Mouse (Mus musculus): ENCODE results near the gene Cfap100.

The Cfap100 gene

DNA sequence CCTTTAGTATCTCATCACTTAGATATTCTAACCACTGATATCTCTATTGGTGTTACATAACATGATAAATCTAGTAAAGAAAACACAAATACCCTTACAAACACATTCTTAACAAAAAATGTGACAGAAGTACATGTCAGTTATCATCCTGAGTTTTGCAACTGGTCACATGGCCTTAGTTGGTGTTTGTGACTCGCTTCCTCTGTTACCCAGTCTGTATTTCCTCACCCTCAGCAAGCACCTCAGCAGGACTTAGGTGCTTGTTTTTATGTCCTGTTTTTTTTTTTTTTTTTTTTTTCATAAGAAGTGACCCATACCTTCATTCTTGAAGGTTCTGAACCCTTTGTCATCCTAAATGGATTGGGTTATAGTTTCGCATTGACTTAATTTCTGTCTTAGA is 50.9 kb downstream of the Cfap100 start:
- no peak for DNase-seq (ENCODE audit: low spot score)

DNA sequence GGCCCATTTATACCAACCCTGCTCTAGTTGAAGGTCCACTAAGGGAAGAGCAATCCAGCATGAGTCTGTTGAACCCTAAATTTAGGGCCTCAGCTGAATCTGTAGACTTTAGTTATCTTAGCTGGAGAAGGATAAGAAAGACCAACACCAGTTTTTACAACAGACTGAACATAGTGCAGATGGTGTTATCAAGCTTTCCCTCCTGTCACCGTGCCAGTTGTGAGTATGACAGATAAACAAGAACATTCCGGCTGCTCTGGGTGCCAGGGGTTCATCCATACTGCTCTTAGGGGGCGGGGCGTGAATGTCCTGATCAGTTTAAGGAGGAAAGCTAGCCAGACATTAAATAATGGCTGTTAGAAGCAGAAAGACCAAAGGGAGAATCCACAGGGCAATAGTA is 54.0 kb downstream of the Cfap100 start:
- DNase-seq (ENCODE audit: low spot score): no peak

DNA sequence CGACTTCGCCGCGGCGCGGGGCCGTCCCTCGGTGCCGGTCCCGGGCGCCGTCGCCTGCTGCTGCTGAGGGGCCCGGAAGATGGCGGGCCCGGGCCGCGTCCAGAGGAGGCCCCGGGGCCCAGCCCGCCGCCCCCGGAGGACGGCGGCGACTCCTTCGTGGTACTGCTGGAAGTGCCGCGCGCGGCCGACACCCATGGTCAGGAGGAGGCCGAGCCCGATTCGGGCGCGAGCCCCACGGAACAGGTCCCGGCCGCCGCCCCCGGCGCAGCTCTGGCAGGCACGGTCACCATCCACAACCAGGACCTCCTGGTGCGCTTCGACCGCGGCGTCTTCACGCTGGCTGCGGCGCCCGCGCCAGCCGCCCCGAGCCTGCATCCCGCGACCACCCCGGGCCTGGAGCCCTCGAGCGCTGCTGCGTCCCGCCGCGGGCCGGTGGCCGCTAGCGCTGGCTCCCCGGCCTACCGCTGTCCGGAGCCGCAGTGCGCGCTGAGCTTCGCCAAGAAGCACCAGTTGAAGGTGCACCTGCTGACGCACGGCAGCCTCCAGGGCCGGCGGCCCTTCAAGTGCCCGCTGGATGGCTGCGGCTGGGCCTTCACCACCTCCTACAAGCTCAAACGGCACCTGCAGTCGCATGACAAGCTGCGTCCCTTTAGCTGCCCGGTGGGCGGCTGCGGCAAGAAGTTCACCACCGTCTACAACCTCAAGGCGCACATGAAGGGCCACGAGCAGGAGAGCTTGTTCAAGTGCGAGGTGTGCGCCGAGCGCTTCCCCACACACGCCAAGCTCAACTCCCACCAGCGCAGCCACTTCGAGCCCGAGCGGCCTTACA is 58.7 kb downstream of the Cfap100 start:
- DNase-seq (ENCODE audit: low spot score): peak; percentile 38

DNA sequence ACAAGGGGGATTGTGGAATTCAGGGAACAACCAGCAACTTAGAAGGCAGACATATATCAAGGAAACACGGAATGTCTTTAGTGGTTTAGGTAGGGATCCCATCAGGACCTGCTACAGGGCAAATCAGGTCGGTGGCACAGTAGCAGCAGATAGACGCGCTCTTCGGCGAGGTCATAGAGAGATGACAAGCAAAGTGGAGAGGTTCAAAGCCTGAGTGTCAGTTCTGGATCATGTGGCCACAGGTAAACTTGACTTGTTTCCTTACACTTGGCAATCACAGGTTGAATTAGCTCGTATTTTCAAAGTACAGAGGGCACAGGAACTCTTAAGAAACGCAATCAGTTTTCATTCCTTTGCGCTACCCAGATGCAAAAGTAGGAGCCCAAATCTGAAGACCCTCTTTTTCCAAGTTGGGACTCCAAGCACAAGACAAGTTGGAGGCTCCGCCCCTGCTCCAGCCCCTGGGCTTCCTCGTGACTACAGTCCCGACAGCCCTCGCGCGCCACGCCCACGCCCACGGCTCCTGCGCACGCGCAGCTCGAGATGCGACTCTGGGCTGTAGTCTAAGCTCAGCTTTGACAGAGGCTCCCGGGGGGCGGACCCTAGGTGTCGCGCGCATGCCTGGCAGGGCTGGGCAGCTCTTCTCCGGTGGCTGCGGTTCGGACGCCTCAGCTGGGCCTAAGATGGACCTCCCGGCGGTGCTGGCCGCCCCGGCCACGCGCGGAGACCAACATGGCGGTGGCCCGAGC is 59.4 kb downstream of the Cfap100 start, which contains the start of gene Zxdc:
Gene Zxdc, plus strand, starts transcription at position 517 of the 749 bp plus-strand sequence.
- peak; percentile 99 for DNase-seq (ENCODE audit: low spot score)

DNA sequence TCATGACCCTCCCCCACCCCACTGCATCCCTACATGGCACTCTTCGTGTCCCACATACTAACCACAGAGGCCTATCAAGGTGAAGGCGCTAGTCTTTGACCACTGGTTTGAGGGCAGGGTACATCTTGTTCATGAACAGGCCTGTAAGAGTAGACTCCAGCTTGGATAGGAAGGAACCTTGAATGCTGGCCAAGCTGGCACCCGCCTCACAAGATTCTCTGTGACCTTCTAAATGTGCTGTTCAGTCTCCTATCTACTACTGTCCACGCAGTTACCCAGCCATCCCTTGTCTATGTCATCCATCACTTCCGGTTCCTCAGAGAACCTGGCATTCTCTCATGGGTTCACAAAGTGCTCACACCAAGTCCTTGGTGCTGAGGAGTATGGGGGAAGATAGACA is 65.3 kb downstream of the Cfap100 start:
- no peak for DNase-seq (ENCODE audit: low spot score)

DNA sequence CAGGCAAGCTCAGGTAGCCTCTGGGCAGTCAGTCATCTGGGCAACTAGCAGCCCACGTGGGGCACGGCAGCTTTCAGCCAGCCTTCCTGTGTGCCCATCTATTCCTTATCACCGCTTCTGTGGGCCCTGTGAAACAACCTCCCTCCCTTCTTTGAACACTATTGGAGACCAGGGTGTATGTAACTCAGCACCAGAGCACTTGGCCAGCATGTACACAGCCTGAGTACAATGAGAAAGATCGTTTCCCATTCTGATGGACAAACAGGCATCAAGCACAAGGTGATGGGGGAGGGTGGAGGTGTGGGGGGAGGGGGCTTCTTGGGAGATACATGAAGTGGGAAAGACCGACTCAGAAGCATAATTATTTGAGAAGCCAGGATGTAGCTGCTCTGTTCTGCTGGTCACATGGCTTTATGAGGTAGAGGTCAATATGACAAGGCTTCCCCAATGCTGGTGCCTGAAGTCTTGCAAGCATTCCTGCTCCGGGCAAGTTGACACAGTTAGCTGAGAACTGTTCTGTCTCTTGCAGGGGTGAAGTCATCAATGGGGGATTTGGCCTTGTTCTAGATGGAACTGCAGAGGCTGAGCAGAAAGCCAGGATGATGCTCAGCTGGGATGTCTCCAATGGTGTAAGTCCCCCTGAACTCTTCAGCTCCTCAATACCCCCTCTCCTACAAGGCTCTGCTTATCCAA is 67.5 kb downstream of the Cfap100 start:
- DNase-seq (ENCODE audit: low spot score): no peak

DNA sequence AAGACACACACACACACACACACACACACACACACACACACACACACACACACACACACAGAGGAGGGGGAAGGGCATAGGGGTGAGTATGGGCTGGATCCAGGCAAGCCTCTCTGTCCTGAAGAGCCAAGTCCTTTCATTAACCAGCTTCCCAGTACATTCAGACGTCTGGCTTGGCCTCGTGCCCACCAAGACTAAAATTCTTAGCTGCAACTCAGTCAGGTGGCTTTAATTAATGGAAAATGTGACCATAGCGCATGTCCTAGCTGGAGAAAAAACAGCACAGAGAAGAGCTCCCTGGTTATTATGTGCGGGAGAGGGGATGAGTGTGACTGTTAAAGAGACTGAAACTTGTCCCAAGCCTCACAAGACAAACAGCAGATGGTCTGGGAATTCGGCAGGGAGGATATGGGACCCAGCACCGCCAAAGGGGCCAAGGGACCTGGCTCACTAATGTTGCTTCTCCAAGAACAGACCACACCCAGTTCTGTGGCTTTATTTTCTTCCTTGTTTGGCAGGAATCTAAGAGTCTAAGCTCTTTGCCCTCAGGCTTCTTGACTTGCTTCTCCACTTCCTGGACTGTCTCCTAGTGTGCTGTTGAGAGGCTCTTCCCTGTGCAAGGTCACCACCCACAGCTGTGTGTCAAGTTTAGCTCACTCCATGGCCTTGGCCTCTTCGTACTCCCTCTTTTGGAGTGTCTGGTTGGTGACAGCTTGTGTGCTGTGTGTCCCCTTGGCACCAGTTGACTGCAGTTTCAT is 68.4 kb downstream of the Cfap100 start:
- peak; percentile 9 for DNase-seq (ENCODE audit: low spot score)

DNA sequence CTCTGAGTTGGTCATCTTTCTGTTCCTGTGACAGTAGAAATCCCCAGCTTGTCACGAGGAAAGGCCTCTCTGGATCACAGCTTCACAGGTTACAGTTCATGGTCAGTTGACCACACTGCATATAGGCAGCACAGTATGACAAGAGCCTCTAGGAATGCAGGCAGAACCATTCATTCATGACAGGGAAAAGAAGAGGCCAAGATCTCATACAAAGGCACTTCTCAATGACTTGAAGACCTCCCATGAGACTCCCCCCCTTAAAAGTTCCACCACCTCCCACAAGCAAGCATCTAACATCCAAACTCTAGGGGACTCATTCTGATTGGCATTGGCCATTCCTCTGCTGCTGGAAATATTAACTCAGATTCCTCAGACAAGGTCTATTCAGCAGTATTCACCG is 69.2 kb downstream of the Cfap100 start:
- no peak for DNase-seq (ENCODE audit: low spot score)

DNA sequence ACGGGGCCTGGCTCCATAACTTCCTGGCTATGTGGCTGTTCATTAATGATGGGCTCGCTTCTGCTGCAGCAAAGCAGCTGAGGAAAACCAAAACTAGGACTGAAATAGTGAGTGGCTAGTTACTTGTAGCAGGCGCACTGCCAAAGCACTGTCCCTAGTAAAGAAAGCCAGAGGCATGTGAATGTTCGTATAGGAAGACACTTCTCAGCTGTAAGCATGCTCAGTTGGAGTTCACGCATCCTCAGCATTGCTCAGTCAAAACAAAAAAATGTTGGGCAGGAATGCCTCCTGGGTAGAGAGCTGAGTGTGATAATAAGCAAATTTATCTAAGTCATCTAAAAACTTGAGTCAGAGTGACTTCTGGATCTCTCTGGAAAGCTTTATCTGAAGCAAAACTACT is 70.5 kb downstream of the Cfap100 start:
- DNase-seq (ENCODE audit: low spot score): no peak
